Mouse (Mus musculus): ENCODE measurements around the gene BC030499. TPM values are rescaled to one million over a fixed set of nuclear protein-coding genes. Genes with fewer than 3 reads are reported as not detected.
"Not testable (repeated sequence)": the region's sequence is repeated elsewhere in the genome, so short reads cannot be mapped to it uniquely, and the experiment has no call there.

Gene BC030499
- polyA plus RNA-seq, 1 experiment from 2014 or later, result 0.10 TPM

- ATAC-seq (ENCODE audit: borderline replicate concordance, extremely low read depth, low FRiP score, low TSS enrichment), result no peak
- peaks cover 2% of the 10 kb centered on the region; the same call in 1 of the 2 replicates for H3K27me3 ChIP-seq
- no peak overlapping the region for H3K27ac ChIP-seq
- H3K9me3 ChIP-seq, result no peaks in the 10 kb centered on the region
- H3K4me1 ChIP-seq, result peaks cover 8% of the 10 kb centered on the region; the same call in 1 of the 2 replicates
- no peak overlapping the region for H3K4me3 ChIP-seq
- H3K36me3 ChIP-seq, result peaks cover 67% of the 10 kb centered on the region
- 89% methylated on average over 6 of the region's 6 CpGs for WGBS
- H3K4me2 ChIP-seq, result no peak overlapping the region
- H3K9ac ChIP-seq, result no peak overlapping the region
These were observed 25.1 kb upstream of the BC030499 start for GRCm38 (mm10) chr11:78265571-78265970.

- Histone ChIP-seq H3K4me2 (no peak overlapping the region), H3K36me3 (peaks cover 96% of the 10 kb centered on the region)
These were observed 18.7 kb upstream of the BC030499 start for GRCm38 (mm10) chr11:78271986-78272385.

GRCm38 (mm10) chr11:78275596-78275995, 15.0 kb upstream of the BC030499 start:
- ATAC-seq (ENCODE audit: borderline replicate concordance, extremely low read depth, low FRiP score, low TSS enrichment), result no peak
- H3K27me3 ChIP-seq, result no peaks in the 10 kb centered on the region
- no peaks in the 10 kb centered on the region for H3K4me1 ChIP-seq
- no peak overlapping the region for H3K27ac ChIP-seq
- H3K4me3 ChIP-seq, result no peak overlapping the region
- no peak overlapping the region for H3K9ac ChIP-seq
- 97% methylated on average over 1 of the region's 1 CpGs for WGBS
- no peaks in the 10 kb centered on the region for H3K9me3 ChIP-seq
- peaks cover 99% of the 10 kb centered on the region for H3K36me3 ChIP-seq
- H3K4me2 ChIP-seq, result no peak overlapping the region

More at GRCm38 (mm10) chr11:78271986-78272385, 18.7 kb upstream of the BC030499 start:
- no peak overlapping the region for H3K27ac ChIP-seq
- no peak overlapping the region for H3K4me3 ChIP-seq
- H3K27me3 ChIP-seq, result no peaks in the 10 kb centered on the region
- WGBS, result 83% methylated on average over 13 of the region's 13 CpGs
- no peaks in the 10 kb centered on the region for H3K9me3 ChIP-seq
- H3K4me1 ChIP-seq, result no peaks in the 10 kb centered on the region
- no peak overlapping the region for H3K9ac ChIP-seq
- no peak for ATAC-seq (ENCODE audit: borderline replicate concordance, extremely low read depth, low FRiP score, low TSS enrichment)

GRCm38 (mm10) chr11:78276169-78276568, 14.5 kb upstream of the BC030499 start:
- not testable (repeated sequence) for H3K27ac ChIP-seq; H3K4me2 ChIP-seq; ATAC-seq (ENCODE audit: borderline replicate concordance, extremely low read depth, low FRiP score, low TSS enrichment); H3K4me1 ChIP-seq; H3K27me3 ChIP-seq; H3K4me3 ChIP-seq; H3K9ac ChIP-seq; H3K9me3 ChIP-seq
- H3K36me3 ChIP-seq, result peaks cover 100% of the 10 kb centered on the region
- 89% methylated on average over 4 of the region's 4 CpGs for WGBS

- H3K9me3 ChIP-seq, result no peaks in the 10 kb centered on the region
- H3K9ac ChIP-seq, result no peak overlapping the region
- peaks cover 98% of the 10 kb centered on the region for H3K36me3 ChIP-seq
- H3K27me3 ChIP-seq, result no peaks in the 10 kb centered on the region
- WGBS, result 84% methylated on average over 7 of the region's 7 CpGs
- no peak overlapping the region for H3K4me2 ChIP-seq
- H3K4me1 ChIP-seq, result no peaks in the 10 kb centered on the region
- no peak overlapping the region for H3K4me3 ChIP-seq
- no peak overlapping the region for H3K27ac ChIP-seq
- no peak for ATAC-seq (ENCODE audit: borderline replicate concordance, extremely low read depth, low FRiP score, low TSS enrichment)
These were observed 11.8 kb upstream of the BC030499 start for GRCm38 (mm10) chr11:78278853-78279252.

GRCm38 (mm10) chr11:78279586-78279985, 11.1 kb upstream of the BC030499 start:
- no peak overlapping the region for H3K9ac ChIP-seq
- no peak overlapping the region for H3K27ac ChIP-seq
- H3K27me3 ChIP-seq, result no peaks in the 10 kb centered on the region
- H3K9me3 ChIP-seq, result no peaks in the 10 kb centered on the region
- no peak overlapping the region for H3K4me3 ChIP-seq
- H3K36me3 ChIP-seq, result peaks cover 98% of the 10 kb centered on the region
- ATAC-seq (ENCODE audit: borderline replicate concordance, extremely low read depth, low FRiP score, low TSS enrichment), result no peak
- 92% methylated on average over 4 of the region's 4 CpGs for WGBS
- H3K4me1 ChIP-seq, result no peaks in the 10 kb centered on the region
- no peak overlapping the region for H3K4me2 ChIP-seq

- Histone ChIP-seq H3K4me2 (no peak overlapping the region), H3K27ac (no peak overlapping the region), H3K36me3 (peaks cover 62% of the 10 kb centered on the region), H3K27me3 (no peaks in the 10 kb centered on the region), H3K4me3 (no peak overlapping the region), H3K9ac (no peak overlapping the region), H3K4me1 (no peaks in the 10 kb centered on the region), H3K9me3 (no peaks in the 10 kb centered on the region)
- no peak for ATAC-seq (ENCODE audit: borderline replicate concordance, extremely low read depth, low FRiP score, low TSS enrichment)
- WGBS, result 88% methylated on average over 7 of the region's 7 CpGs
These were observed 1.4 kb upstream of the BC030499 start for GRCm38 (mm10) chr11:78289146-78289763.

GRCm38 (mm10) chr11:78294585-78294984, 3.9 kb downstream of the BC030499 start:
- ATAC-seq (ENCODE audit: borderline replicate concordance, extremely low read depth, low FRiP score, low TSS enrichment), result no peak
- Histone ChIP-seq H3K4me1 (no peaks in the 10 kb centered on the region), H3K9me3 (no peaks in the 10 kb centered on the region), H3K9ac (no peak overlapping the region), H3K27ac (no peak overlapping the region), H3K36me3 (peaks cover 14% of the 10 kb centered on the region), H3K4me2 (no peak overlapping the region), H3K4me3 (no peak overlapping the region), H3K27me3 (no peaks in the 10 kb centered on the region)
- WGBS, result 94% methylated on average over 6 of the region's 6 CpGs

GRCm38 (mm10) chr11:78300917-78301316, 10.3 kb downstream of the BC030499 start:
- WGBS, result 58% methylated on average over 7 of the region's 7 CpGs
- Histone ChIP-seq H3K4me3 (peak overlapping the region; percentile 70), H3K36me3 (peaks cover 25% of the 10 kb centered on the region), H3K27me3 (no peaks in the 10 kb centered on the region), H3K27ac (no peak overlapping the region; the same call in 1 of the 2 replicates), H3K4me2 (peak overlapping the region; percentile 66), H3K9me3 (no peaks in the 10 kb centered on the region), H3K4me1 (peaks cover 6% of the 10 kb centered on the region; the same call in 1 of the 2 replicates), H3K9ac (peak overlapping the region; percentile 67)
- ATAC-seq (ENCODE audit: borderline replicate concordance, extremely low read depth, low FRiP score, low TSS enrichment), result no peak

GRCm38 (mm10) chr11:78301357-78302084, 10.9 kb downstream of the BC030499 start, which contains the start of gene Spag5:
Gene Spag5 (plus strand): TSS chr11:78301529.
- no peaks in the 10 kb centered on the region for H3K9me3 ChIP-seq
- 0% methylated on average over 48 of the region's 49 CpGs for WGBS
- H3K4me3 ChIP-seq, result peak within 1 kb of the TSS; percentile 70
- ATAC-seq (ENCODE audit: borderline replicate concordance, extremely low read depth, low FRiP score, low TSS enrichment), result peak; percentile 100
- peak within 1 kb of the TSS; percentile 69 for H3K27ac ChIP-seq
- H3K9ac ChIP-seq, result peak within 1 kb of the TSS; percentile 67
- H3K27me3 ChIP-seq, result no peaks in the 10 kb centered on the region
- peaks cover 30% of the 10 kb centered on the region for H3K36me3 ChIP-seq
- peak within 1 kb of the TSS; percentile 66 for H3K4me2 ChIP-seq
- H3K4me1 ChIP-seq, result peaks cover 9% of the 10 kb centered on the region

GRCm38 (mm10) chr11:78305272-78305671, 14.6 kb downstream of the BC030499 start:
- H3K36me3 ChIP-seq, result peaks cover 57% of the 10 kb centered on the region

GRCm38 (mm10) chr11:78310861-78311511, 20.3 kb downstream of the BC030499 start:
- WGBS, result 84% methylated on average over 8 of the region's 8 CpGs
- ATAC-seq (ENCODE audit: borderline replicate concordance, extremely low read depth, low FRiP score, low TSS enrichment), result no peak
- H3K36me3 ChIP-seq, result peaks cover 81% of the 10 kb centered on the region

More at GRCm38 (mm10) chr11:78305272-78305671, 14.6 kb downstream of the BC030499 start:
- WGBS, result 80% methylated on average over 4 of the region's 4 CpGs
- H3K4me1 ChIP-seq, result peaks cover 12% of the 10 kb centered on the region
- H3K9ac ChIP-seq, result no peak overlapping the region
- no peak overlapping the region for H3K4me3 ChIP-seq
- no peak overlapping the region for H3K4me2 ChIP-seq
- no peak for ATAC-seq (ENCODE audit: borderline replicate concordance, extremely low read depth, low FRiP score, low TSS enrichment)
- H3K27ac ChIP-seq, result no peak overlapping the region
- no peaks in the 10 kb centered on the region for H3K9me3 ChIP-seq
- H3K27me3 ChIP-seq, result no peaks in the 10 kb centered on the region

More at GRCm38 (mm10) chr11:78310861-78311511, 20.3 kb downstream of the BC030499 start:
- Histone ChIP-seq H3K4me1 (peaks cover 7% of the 10 kb centered on the region), H3K27ac (no peak overlapping the region), H3K4me2 (no peak overlapping the region), H3K27me3 (no peaks in the 10 kb centered on the region), H3K9ac (no peak overlapping the region), H3K4me3 (no peak overlapping the region), H3K9me3 (no peaks in the 10 kb centered on the region)
